Mouse (Mus musculus) midbrain, embryonic 14.5 days (tissue): ENCODE data around the gene Aldh8a1. TPM values are rescaled to one million over a fixed set of nuclear protein-coding genes. Genes with fewer than 3 reads are reported as not detected.
A peak's percentile ranks its signal among the peaks of the same experiment; 100 is the strongest.

Experiments
- ATAC-seq: fragments of 200-750 bp; cut with Nextera tagmentation; 2 replicates; pipeline ENCODE4 v1.8.0; 2017; ENCODE audit warnings: moderate number of reproducible peaks, moderate library complexity; ENCODE audit not compliant: low FRiP score, low TSS enrichment
- DNase-seq: peaks from one replicate; pipeline ENCODE4 v3.0.0-alpha.2; 2015
- H3K27ac ChIP-seq: fragments of 300-500 bp; sonication (generic); replicated peaks from 2 replicates; pipeline ENCODE4 v1.5.1; 2014; ENCODE audit warnings: mild to moderate bottlenecking, low read depth, low read length, moderate library complexity
- H3K27me3 ChIP-seq: fragments of 300-500 bp; sonication (generic); 2 replicates; pipeline ENCODE4 v1.6.1; 2014; ENCODE audit warnings: low read length, control low read depth, mixed read lengths; ENCODE audit not compliant: control insufficient read depth, insufficient read depth
- H3K36me3 ChIP-seq: fragments of 300-500 bp; sonication (generic); 2 replicates; pipeline ENCODE4 v1.6.1; 2014; ENCODE audit warnings: low read length, control low read depth; ENCODE audit not compliant: control insufficient read depth, insufficient read depth
- H3K4me1 ChIP-seq: fragments of 300-500 bp; sonication (generic); 2 replicates; pipeline ENCODE4 v1.6.1; 2014; ENCODE audit warnings: mild to moderate bottlenecking, antibody characterized with exemption, low read length, control low read depth; ENCODE audit not compliant: control insufficient read depth, insufficient read depth
- H3K4me2 ChIP-seq: fragments of 300-500 bp; sonication (generic); 2 replicates; pipeline ENCODE4 v1.6.1; 2014; ENCODE audit warnings: mild to moderate bottlenecking, low read length, moderate library complexity
- H3K4me3 ChIP-seq: fragments of 300-500 bp; sonication (generic); replicated peaks from 2 replicates; pipeline ENCODE4 v1.5.1; 2014; ENCODE audit warnings: low read depth, low read length
- H3K9ac ChIP-seq: fragments of 300-500 bp; sonication (generic); replicated peaks from 2 replicates; pipeline ENCODE4 v1.6.1; 2014; ENCODE audit warnings: mild to moderate bottlenecking, low read length, moderate library complexity
- H3K9me3 ChIP-seq: fragments of 300-500 bp; sonication (generic); 2 replicates; pipeline ENCODE4 v1.6.1; 2016; ENCODE audit warnings: low read length, control low read depth, mixed read lengths; ENCODE audit not compliant: control insufficient read depth
- WGBS: fragments of 180-500 bp; shearing (Covaris S2); extraction: QIAGEN DNeasy Blood & Tissue Kit; methylation state at CpG from one replicate; pipeline ENCODE4 v1.1.7; 2014; 5-methylcytosine and 5-hydroxymethylcytosine counted together
- polyA plus RNA-seq: library from polyadenylated mRNA; unstranded; fragments of >200 nt; fragmentation: Nextera tagmentation; extraction: Ambion mirVana; gene quantifications from 2 replicates; pipeline ENCODE4 v1.2.1, GENCODE M21; 2014

The Aldh8a1 gene
- polyA plus RNA-seq, 1 experiment from 2014 or later: not detected

DNA sequence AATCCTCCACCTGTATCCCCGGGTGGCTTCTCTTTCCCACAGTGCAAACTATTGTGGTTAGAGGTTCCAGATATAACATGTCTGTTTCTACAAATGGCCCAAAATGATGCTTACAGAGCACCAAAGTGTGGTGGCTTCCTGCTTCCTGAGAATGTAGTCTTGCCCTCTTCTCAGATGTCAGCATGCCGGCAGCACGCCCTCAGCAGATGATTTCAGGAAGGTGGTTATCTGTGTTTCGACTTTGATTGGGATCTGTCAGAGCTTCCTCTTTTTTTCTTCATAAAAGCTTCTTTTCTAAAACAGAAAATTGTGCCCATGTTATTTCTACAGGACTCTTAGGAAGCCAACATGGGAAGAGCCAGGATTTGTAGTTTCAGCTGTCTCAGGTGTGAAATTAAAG lies 13.8 kb upstream of the Aldh8a1 start:
- no peak overlapping the region for H3K9ac ChIP-seq
- 93% methylated on average over 4 of the region's 4 CpGs for WGBS
- no peaks in the 10 kb centered on the region for H3K27me3 ChIP-seq
- DNase-seq (no peak), ATAC-seq (no peak)
- H3K9me3 ChIP-seq: no peaks in the 10 kb centered on the region
- peaks cover 68% of the 10 kb centered on the region for H3K36me3 ChIP-seq
- no peaks in the 10 kb centered on the region for H3K4me1 ChIP-seq
- H3K4me3 ChIP-seq: no peak overlapping the region
- no peak overlapping the region for H3K27ac ChIP-seq
- no peak overlapping the region for H3K4me2 ChIP-seq

DNA sequence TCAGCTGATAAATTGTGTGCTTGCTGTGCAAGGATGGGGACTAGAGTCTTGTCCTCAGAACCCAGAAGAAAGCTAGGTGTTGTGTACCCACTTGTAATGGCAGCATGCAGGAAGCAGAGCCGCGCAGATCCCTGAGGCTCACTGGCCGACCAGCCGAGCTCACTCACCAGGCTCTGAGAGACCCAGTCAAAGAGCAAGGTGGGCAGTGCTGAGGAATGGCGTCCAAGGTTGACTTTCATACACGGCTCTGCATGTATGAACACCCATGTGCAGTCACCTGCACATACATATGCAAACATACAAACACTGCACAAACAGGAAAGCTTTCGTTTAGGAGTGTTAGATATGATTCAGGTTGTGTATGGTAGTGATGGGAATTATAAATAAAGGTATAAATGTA lies 12.1 kb upstream of the Aldh8a1 start:
- DNase-seq (no peak), ATAC-seq (no peak)
- Histone ChIP-seq H3K4me3 (no peak overlapping the region), H3K27ac (no peak overlapping the region), H3K27me3 (no peaks in the 10 kb centered on the region), H3K4me1 (no peaks in the 10 kb centered on the region), H3K4me2 (no peak overlapping the region), H3K36me3 (peaks cover 77% of the 10 kb centered on the region), H3K9me3 (no peaks in the 10 kb centered on the region), H3K9ac (no peak overlapping the region)
- WGBS: 95% methylated on average over 7 of the region's 7 CpGs

DNA sequence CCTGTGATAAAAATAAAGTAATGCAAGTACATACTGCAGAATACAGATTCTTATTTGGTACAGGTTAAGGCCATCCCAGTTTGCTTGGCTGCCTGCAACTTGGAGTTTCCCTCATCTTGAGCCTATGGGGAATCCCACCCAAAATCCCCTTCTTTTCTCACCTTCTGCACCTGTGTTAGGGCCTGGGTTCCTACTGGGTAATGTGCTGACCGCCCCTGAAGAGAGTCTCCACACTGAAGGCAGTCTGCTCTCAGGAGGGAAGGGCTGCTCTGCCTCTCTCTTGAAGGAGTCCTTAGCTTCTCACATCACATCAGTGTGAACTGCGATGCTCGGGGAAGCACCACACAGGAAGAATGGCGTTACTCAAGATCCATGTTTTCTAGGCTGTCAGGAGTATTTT lies 11.2 kb upstream of the Aldh8a1 start:
- Histone ChIP-seq H3K27ac (no peak overlapping the region), H3K36me3 (peaks cover 75% of the 10 kb centered on the region), H3K27me3 (no peaks in the 10 kb centered on the region), H3K9me3 (no peaks in the 10 kb centered on the region), H3K9ac (no peak overlapping the region), H3K4me2 (no peak overlapping the region), H3K4me1 (no peaks in the 10 kb centered on the region), H3K4me3 (no peak overlapping the region)
- DNase-seq: no peak
- 96% methylated on average over 4 of the region's 4 CpGs for WGBS
- no peak for ATAC-seq

DNA sequence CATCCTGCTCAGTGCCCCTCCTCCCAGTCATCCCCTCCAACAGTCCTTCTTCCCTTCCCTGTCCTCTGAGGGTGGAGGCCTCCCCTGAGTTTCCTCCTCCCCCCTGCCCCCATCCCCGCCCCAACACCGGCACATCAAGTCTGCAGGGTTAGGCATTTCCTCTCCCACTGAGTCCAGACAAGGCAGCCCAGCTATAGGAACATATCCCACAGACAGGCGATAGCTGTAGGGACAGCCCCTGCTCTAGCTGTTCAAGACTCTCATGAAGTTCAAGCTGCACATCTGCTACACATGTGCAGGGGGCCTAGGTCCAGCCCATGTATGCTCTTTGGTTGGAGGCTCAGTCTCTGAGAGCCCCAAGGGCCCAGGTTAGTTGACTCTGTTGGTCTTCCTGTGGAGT lies 10.6 kb upstream of the Aldh8a1 start:
- H3K9ac ChIP-seq: no peak overlapping the region
- H3K36me3 ChIP-seq: peaks cover 71% of the 10 kb centered on the region

DNA sequence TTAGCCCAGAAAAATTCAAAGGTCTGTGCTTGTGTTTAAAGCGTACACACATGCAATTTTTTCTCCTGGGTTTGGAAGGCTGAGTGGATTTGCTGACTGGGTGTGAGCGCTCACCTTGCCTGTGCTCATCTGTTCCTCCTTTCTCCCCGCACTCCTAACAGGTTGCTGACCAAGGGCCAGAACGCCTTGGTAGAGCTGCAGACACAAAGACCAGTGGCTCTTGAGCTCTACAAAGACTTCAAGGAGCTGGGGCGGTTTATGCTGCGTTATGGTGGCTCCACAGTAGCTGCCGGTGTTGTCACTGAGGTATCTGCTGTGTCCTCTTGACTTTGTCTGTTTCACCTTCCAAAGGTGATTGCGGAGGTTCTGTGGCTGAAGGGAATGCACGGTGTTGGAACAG lies 9.6 kb upstream of the Aldh8a1 start:
- ATAC-seq: no peak
- Histone ChIP-seq H3K4me1 (no peaks in the 10 kb centered on the region), H3K36me3 (peaks cover 65% of the 10 kb centered on the region), H3K9ac (no peak overlapping the region), H3K4me3 (no peak overlapping the region), H3K9me3 (no peaks in the 10 kb centered on the region), H3K27ac (no peak overlapping the region), H3K4me2 (no peak overlapping the region), H3K27me3 (no peaks in the 10 kb centered on the region)
- DNase-seq: no peak
- 94% methylated on average over 9 of the region's 9 CpGs for WGBS

More for the DNA sequence above, 10.6 kb upstream of the Aldh8a1 start:
- H3K27ac ChIP-seq: no peak overlapping the region
- no peaks in the 10 kb centered on the region for H3K9me3 ChIP-seq
- no peak for DNase-seq
- no peak for ATAC-seq
- WGBS: 87% methylated on average over 3 of the region's 3 CpGs
- no peak overlapping the region for H3K4me3 ChIP-seq
- H3K4me2 ChIP-seq: no peak overlapping the region
- no peaks in the 10 kb centered on the region for H3K27me3 ChIP-seq
- H3K4me1 ChIP-seq: no peaks in the 10 kb centered on the region

DNA sequence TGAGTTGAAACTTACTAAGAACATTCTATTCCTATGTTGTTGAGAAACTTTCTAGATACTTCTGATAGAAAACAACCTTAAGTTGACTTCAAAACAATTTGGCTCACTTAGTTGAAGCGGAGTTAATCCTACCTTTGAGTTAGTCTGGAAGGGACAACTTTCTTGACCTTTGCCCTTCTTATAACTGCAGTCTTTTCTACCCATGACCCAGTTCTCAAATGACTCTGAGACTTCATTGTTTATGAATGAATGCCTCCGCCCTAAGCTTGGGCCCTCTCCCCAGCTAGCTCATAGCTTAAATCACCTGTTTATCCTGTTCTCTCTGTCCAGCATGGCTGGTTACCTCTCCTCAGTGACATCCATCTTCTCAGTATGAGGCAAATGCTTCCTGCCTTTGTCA lies 7.5 kb upstream of the Aldh8a1 start:
- H3K9me3 ChIP-seq: no peaks in the 10 kb centered on the region
- 36% methylated on average over 2 of the region's 2 CpGs for WGBS
- no peak overlapping the region for H3K4me2 ChIP-seq
- peaks cover 55% of the 10 kb centered on the region for H3K36me3 ChIP-seq
- no peak overlapping the region for H3K27ac ChIP-seq
- no peak overlapping the region for H3K4me3 ChIP-seq
- H3K27me3 ChIP-seq: no peaks in the 10 kb centered on the region
- no peak for DNase-seq
- ATAC-seq: no peak
- no peaks in the 10 kb centered on the region for H3K4me1 ChIP-seq
- H3K9ac ChIP-seq: no peak overlapping the region

DNA sequence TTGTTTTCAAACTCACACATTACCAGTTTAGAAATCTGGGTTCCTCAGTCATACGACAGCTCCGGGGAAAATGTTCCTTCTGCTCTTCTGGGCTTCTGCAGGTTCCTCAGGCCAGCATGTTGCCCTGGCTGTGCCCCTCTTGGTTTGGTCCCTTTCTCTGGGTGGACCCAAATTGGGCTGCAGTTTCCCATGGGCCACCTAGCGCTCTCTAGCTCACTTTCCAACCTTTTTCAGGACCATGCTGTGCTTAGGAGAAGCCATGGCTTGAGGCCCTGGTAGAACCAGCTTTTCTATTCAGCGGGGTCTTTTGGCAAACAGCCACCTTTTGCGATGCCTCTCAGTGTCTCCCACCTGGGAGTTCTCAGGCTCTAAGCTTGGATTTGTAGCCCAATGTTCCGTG lies 4.8 kb upstream of the Aldh8a1 start:
- Histone ChIP-seq H3K36me3 (peaks cover 32% of the 10 kb centered on the region), H3K27ac (no peak overlapping the region), H3K9me3 (no peaks in the 10 kb centered on the region), H3K4me1 (no peaks in the 10 kb centered on the region), H3K4me2 (no peak overlapping the region), H3K9ac (no peak overlapping the region), H3K27me3 (no peaks in the 10 kb centered on the region), H3K4me3 (no peak overlapping the region)
- ATAC-seq (no peak), DNase-seq (no peak)
- WGBS: 95% methylated on average over 6 of the region's 6 CpGs

DNA sequence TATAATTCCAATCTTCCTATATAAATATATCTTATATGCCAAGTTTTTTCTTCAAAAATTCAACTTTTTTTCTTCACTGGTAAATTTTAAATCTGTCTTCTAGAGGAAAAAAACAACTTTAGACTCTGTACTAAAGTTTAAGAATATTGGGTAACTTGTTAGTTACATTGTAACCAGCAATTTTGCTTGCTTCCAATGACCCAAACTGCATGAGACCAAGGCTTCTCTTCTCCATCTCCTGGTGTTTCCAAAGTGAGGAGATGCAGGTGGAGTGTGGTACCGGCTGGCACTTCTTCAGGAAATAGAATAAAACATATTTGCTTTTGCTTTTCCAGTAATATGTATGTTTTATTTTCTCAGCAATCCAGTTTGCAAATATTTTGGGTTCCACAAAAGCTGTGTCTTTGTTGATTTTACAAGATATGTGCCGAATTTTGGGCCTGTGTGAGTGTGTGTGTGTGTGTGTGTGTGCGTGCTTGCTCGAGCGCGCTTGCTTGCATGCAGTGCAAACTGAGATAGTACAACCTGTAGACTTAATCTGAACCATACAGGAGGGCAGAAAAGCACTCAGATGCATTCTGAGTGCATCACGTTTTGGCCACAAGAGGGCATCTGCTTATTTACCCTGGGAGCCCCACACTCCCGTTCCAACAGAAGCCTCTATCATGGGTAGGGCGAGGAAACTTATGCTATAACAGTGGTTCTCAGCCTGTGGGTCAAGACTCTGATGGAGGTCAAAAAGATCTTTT lies 1.3 kb downstream of the Aldh8a1 start:
- H3K4me3 ChIP-seq: no peak overlapping the region
- DNase-seq: peak; percentile 25
- H3K36me3 ChIP-seq: no peaks in the 10 kb centered on the region
- 74% methylated on average over 9 of the region's 9 CpGs for WGBS
- no peak for ATAC-seq
- H3K27ac ChIP-seq: no peak overlapping the region
- H3K9ac ChIP-seq: no peak overlapping the region
- H3K4me1 ChIP-seq: no peaks in the 10 kb centered on the region
- H3K9me3 ChIP-seq: no peaks in the 10 kb centered on the region
- no peaks in the 10 kb centered on the region for H3K27me3 ChIP-seq
- no peak overlapping the region for H3K4me2 ChIP-seq

DNA sequence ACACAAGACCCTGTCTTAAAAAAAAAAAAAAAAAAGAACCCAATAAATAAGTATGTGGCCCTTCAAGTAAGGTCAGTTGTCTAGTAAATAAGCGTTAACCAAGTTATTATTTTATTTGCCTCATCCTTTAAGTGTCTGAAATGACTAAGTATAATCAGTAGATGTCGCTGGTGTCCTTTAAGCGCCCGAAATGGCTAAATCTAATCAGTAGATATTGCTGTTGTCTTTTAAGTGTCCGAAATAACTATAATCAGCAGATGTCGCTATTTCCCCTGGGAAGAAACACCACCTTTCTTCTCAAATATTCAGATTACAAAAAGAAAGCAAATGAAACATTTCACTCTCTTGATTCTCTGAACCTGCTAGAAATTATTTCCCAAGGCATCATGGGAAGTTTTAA lies 5.8 kb downstream of the Aldh8a1 start:
- Histone ChIP-seq H3K9me3 (no peaks in the 10 kb centered on the region), H3K4me3 (no peak overlapping the region), H3K36me3 (no peaks in the 10 kb centered on the region), H3K27me3 (no peaks in the 10 kb centered on the region), H3K27ac (no peak overlapping the region), H3K4me1 (no peaks in the 10 kb centered on the region), H3K9ac (no peak overlapping the region), H3K4me2 (no peak overlapping the region)
- ATAC-seq: no peak; the same call in 1 of the 2 replicates
- 26% methylated on average over 6 of the region's 6 CpGs for WGBS
- peak; percentile 91 for DNase-seq
